Comparison of ENCODE assay signal across 29 mouse cellular contexts in the genomic region with DNA sequence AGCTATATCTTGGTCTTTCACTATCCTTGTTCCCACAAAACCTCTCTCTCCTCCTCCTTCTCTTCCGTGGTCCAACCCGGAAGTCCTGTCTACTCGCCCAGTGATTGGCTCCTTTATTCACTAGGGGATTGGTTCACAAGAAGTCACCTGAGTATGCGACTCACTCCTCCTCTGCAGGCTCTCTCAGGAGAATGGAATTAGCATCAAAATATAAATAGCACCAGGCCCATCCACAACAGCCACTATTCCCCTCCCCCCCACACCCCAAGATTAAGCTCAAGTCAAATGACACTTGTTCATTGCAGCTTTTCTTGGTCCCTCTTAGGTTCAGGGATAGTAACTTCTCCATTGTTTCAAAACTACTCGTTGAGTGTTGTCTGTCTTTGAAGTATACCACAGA. TPM values are rescaled to one million over a fixed set of nuclear protein-coding genes. Genes with fewer than 3 reads are reported as not detected.
DNase-seq lines count a peak whose midpoint lies in the region; ATAC-seq and TF ChIP-seq lines count a peak whose summit lies in the region.
"Had no signal": no experiment of that assay in that cellular context is flagged by ENCODE, and none has a peak within 500 bp of the region (broad histone marks: within the 10 kb centered on the region; RNA-seq: fewer than 3 reads in every experiment).

No protein-coding gene starts in this region.

- no peak overlapping the region for H3K9ac ChIP-seq in ES-E14 (ENCODE audit: insufficient read depth, low read depth, low read length, poor library complexity, severe bottlenecking)
- H3K9ac ChIP-seq in intestine, embryonic 16.5 days (ENCODE audit: low read depth, low read length), result no peak overlapping the region
- no peak overlapping the region for H3K9ac ChIP-seq in midbrain, embryonic 16.5 days (ENCODE audit: low read depth, low read length)
- no peak overlapping the region for H3K9ac ChIP-seq in kidney, embryonic 14.5 days (ENCODE audit: low read depth, low read length)
- H3K9ac ChIP-seq: embryonic facial prominence, embryonic 12.5 days; forebrain, embryonic 12.5 days had no signal

- H3K4me3 ChIP-seq in E14TG2a.4 (replicated peaks; ENCODE audit: low read length), result peak overlapping the region; percentile 66
- H3K4me3 ChIP-seq in ES-E14 (ENCODE audit: insufficient read depth in 1 of 2, low read depth in 1 of 2, low read length in 2 of 2, poor library complexity in 1 of 2, severe bottlenecking in 1 of 2), result peak overlapping the region in 1 of 2 experiments; percentile 58; a peak in 2 of 4 replicates
- no peak overlapping the region for H3K4me3 ChIP-seq in intestine, embryonic 16.5 days (ENCODE audit: low read length)
- H3K4me3 ChIP-seq in midbrain, embryonic 16.5 days (ENCODE audit: low read depth, low read length), result no peak overlapping the region
- no peak overlapping the region for H3K4me3 ChIP-seq in kidney, embryonic 14.5 days (ENCODE audit: low read length)
- H3K4me3 ChIP-seq: embryonic facial prominence, embryonic 10.5 days; embryonic facial prominence, embryonic 12.5 days; erythroblast, embryonic 14.5 days; forebrain, embryonic 10.5 days; forebrain, embryonic 12.5 days had no signal

- H3K36me3 ChIP-seq in E14TG2a.4 (ENCODE audit: insufficient read depth, low read length) (no peaks in the 10 kb centered on the region), ES-E14 (ENCODE audit: control insufficient read depth, insufficient read depth, low read length, poor library complexity, severe bottlenecking) (no peaks in the 10 kb centered on the region)
- H3K36me3 ChIP-seq in intestine, embryonic 16.5 days (ENCODE audit: control insufficient read depth, insufficient read depth, low read length), result no peaks in the 10 kb centered on the region
- H3K36me3 ChIP-seq in midbrain, embryonic 16.5 days (ENCODE audit: control insufficient read depth, insufficient read depth, low read length), result no peaks in the 10 kb centered on the region
- no peaks in the 10 kb centered on the region for H3K36me3 ChIP-seq in kidney, embryonic 14.5 days (ENCODE audit: control insufficient read depth, insufficient read depth, low read length)
- H3K36me3 ChIP-seq: embryonic facial prominence, embryonic 10.5 days; embryonic facial prominence, embryonic 12.5 days; forebrain, embryonic 10.5 days; forebrain, embryonic 12.5 days had no signal

- H3K4me1 ChIP-seq in E14TG2a.4 (replicated peaks; ENCODE audit: low read depth, low read length), result peaks cover 20% of the 10 kb centered on the region
- H3K4me1 ChIP-seq in ES-E14 (ENCODE audit: control insufficient read depth in 2 of 2, insufficient read depth in 2 of 2, low read length in 2 of 2, poor library complexity in 1 of 2), result peaks cover 0 to 6% of the 10 kb centered on the region in 2 experiments; a peak in 1 of 4 replicates
- no peaks in the 10 kb centered on the region for H3K4me1 ChIP-seq in intestine, embryonic 16.5 days (ENCODE audit: control insufficient read depth, insufficient read depth, low read length)
- peaks cover 2% of the 10 kb centered on the region; the same call in 1 of the 2 replicates for H3K4me1 ChIP-seq in midbrain, embryonic 16.5 days (ENCODE audit: control insufficient read depth, insufficient read depth, low read length)
- H3K4me1 ChIP-seq in kidney, embryonic 14.5 days (ENCODE audit: control insufficient read depth, insufficient read depth, low read length), result no peaks in the 10 kb centered on the region
- H3K4me1 ChIP-seq: embryonic facial prominence, embryonic 10.5 days; embryonic facial prominence, embryonic 12.5 days; forebrain, embryonic 12.5 days had no signal

- no peak overlapping the region for H3K4me2 ChIP-seq in intestine, embryonic 16.5 days (ENCODE audit: low read depth, low read length)
- H3K4me2 ChIP-seq in midbrain, embryonic 16.5 days (ENCODE audit: low read length), result no peak overlapping the region
- no peak overlapping the region for H3K4me2 ChIP-seq in kidney, embryonic 14.5 days (replicated peaks; ENCODE audit: low read depth, low read length)
- H3K4me2 ChIP-seq: embryonic facial prominence, embryonic 12.5 days; forebrain, embryonic 12.5 days had no signal

- H3K27me3 ChIP-seq in E14TG2a.4 (ENCODE audit: insufficient read depth, low read length), result no peaks in the 10 kb centered on the region
- H3K27me3 ChIP-seq in intestine, embryonic 16.5 days (replicated peaks; ENCODE audit: control insufficient read depth, insufficient read depth, low read length), result no peaks in the 10 kb centered on the region
- no peaks in the 10 kb centered on the region for H3K27me3 ChIP-seq in midbrain, embryonic 16.5 days (ENCODE audit: control insufficient read depth, insufficient read depth, low read depth, low read length)
- no peaks in the 10 kb centered on the region for H3K27me3 ChIP-seq in kidney, embryonic 14.5 days (ENCODE audit: control insufficient read depth, insufficient read depth, low read length)
- H3K27me3 ChIP-seq: CH12.LX; embryonic facial prominence, embryonic 12.5 days had no signal

- in situ Hi-C loops in ES-E14 (cut with MboI; ENCODE audit: low sequenced_read_pairs in 2 of 2, unreplicated experiment in 2 of 2), result no loop called here

- DNase-seq in 416B (ENCODE audit: low read depth) (peak; percentile 9), ES-E14 (ENCODE audit: low read depth, low spot score) (peak; percentile 22), ZHBTc4 (ENCODE audit: low read depth, low spot score) (peak; percentile 82)
- DNase-seq: adrenal gland, adult 8-10 months; adrenal gland, postnatal 14 days; adrenal gland, postnatal 36 days; B cell, adult 2 months; cerebellum, adult 11-12 months; cerebellum, adult 2 months; cerebellum, adult 9-10 months; cerebellum, postnatal 10 days; cerebellum, postnatal 25 days had no signal

- WGBS in intestine, embryonic 16.5 days, result 86% methylated on average over 5 of the region's 5 CpGs
- WGBS in midbrain, embryonic 16.5 days, result 82% methylated on average over 5 of the region's 5 CpGs
- 80% methylated on average over 5 of the region's 5 CpGs for WGBS in kidney, embryonic 14.5 days

- TF ChIP-seq CTCF in E14TG2a.4 (conservative IDR thresholded peaks at IDR 0.05; ENCODE audit: low read length), result no peak

- ATAC-seq in intestine, embryonic 16.5 days, result no peak
- no peak for ATAC-seq in midbrain, embryonic 16.5 days
- no peak for ATAC-seq in kidney, embryonic 14.5 days (ENCODE audit: low FRiP score, low TSS enrichment)
- ATAC-seq: CD4-positive, CD25-positive, alpha-beta regulatory T cell, adult 4 months; forebrain, embryonic 14.5 days; forebrain, embryonic 16.5 days had no signal

- H3K9me3 ChIP-seq in E14TG2a.4 (ENCODE audit: low read length) (no peaks in the 10 kb centered on the region), ES-E14 (ENCODE audit: control insufficient read depth, insufficient read depth, low read depth, low read length) (no peaks in the 10 kb centered on the region)
- no peaks in the 10 kb centered on the region for H3K9me3 ChIP-seq in intestine, embryonic 16.5 days (ENCODE audit: control insufficient read depth, low read length)
- no peaks in the 10 kb centered on the region for H3K9me3 ChIP-seq in midbrain, embryonic 16.5 days (replicated peaks; ENCODE audit: control insufficient read depth, low read length, poor library complexity, severe bottlenecking)
- H3K9me3 ChIP-seq in kidney, embryonic 14.5 days (ENCODE audit: control insufficient read depth, low read length), result no peaks in the 10 kb centered on the region
- H3K9me3 ChIP-seq: embryonic facial prominence, embryonic 10.5 days; embryonic facial prominence, embryonic 12.5 days; forebrain, embryonic 10.5 days; forebrain, embryonic 12.5 days had no signal

- H3K27ac ChIP-seq in ES-E14 (ENCODE audit: insufficient read depth, low read depth, low read length, poor library complexity, severe bottlenecking), result no peak overlapping the region
- no peak overlapping the region for H3K27ac ChIP-seq in intestine, embryonic 16.5 days (ENCODE audit: low read length)
- H3K27ac ChIP-seq in midbrain, embryonic 16.5 days (ENCODE audit: low read length), result no peak overlapping the region
- no peak overlapping the region for H3K27ac ChIP-seq in kidney, embryonic 14.5 days (ENCODE audit: low read depth, low read length)
- H3K27ac ChIP-seq: embryonic facial prominence, embryonic 10.5 days; embryonic facial prominence, embryonic 12.5 days; forebrain, embryonic 10.5 days; forebrain, embryonic 12.5 days had no signal

TF ChIP-seq in ES-E14, 5 proteins besides CTCF, POLR2A, EP300 and RAD21:
- no peak for TF ChIP-seq ZNF384 (IDR thresholded peaks at IDR 0.05; ENCODE audit: low read depth, low read length)
- TF ChIP-seq HCFC1 (IDR thresholded peaks at IDR 0.05; ENCODE audit: borderline replicate concordance, insufficient read depth, low read length), result no peak
- TF ChIP-seq CHD2 (IDR thresholded peaks at IDR 0.05; ENCODE audit: low read depth, low read length), result no peak
- no peak for TF ChIP-seq MAFK (IDR thresholded peaks at IDR 0.05; ENCODE audit: insufficient read depth, low read depth, low read length)
- no peak for TF ChIP-seq ZC3H11A (IDR thresholded peaks at IDR 0.05; ENCODE audit: borderline replicate concordance, low read depth, low read length)

RNA-seq across cellular contexts. Expression of gene Gm11042, which starts 5.8 kb away (rescaled TPM):
- not detected in 2 replicates for total RNA-seq in ES-E14 (2012; rRNA removed)
- polyA plus RNA-seq in intestine, embryonic 16.5 days (2015; fragmentation: Nextera tagmentation; extraction: Ambion mirVana), result not detected in 2 replicates
- polyA plus RNA-seq in midbrain, embryonic 16.5 days (2015; fragmentation: Nextera tagmentation; extraction: Ambion mirVana), result not detected in 2 replicates
- polyA plus RNA-seq in kidney, embryonic 14.5 days (2014; fragmentation: Nextera tagmentation; extraction: Ambion mirVana), result not detected in 2 replicates
- total RNA-seq: adrenal gland, adult 8-10 months; adrenal gland, postnatal 14 days; adrenal gland, postnatal 36 days; CH12.LX; MEL had no signal
- polyA plus RNA-seq: CD4-positive, CD25-positive, alpha-beta regulatory T cell, adult 4 months; cerebellum, adult 2 months; cortical plate, adult 2 months; embryonic facial prominence, embryonic 10.5 days; embryonic facial prominence, embryonic 12.5 days; embryonic facial prominence, embryonic 14.5 days; erythroblast, embryonic 14.5 days; forebrain, embryonic 10.5 days; forebrain, embryonic 12.5 days; forebrain, embryonic 14.5 days; forebrain, embryonic 16.5 days; frontal cortex, adult 2 months had no signal

Comparison
In these comparisons a context has a peak if more than half of its experiments do, and no peak if none do; other contexts are left out.
1. DNase-seq: peak in every context shown above with its lines; median percentile 82 in ZHBTc4; 22 in ES-E14; 9 in 416B.